Mouse (Mus musculus): ENCODE measurements at regions not wholly inside any gene's neighbourhood (a gene's known extent, or its start where the extent isn't known, plus 50 kb on each side); places are given as distances from the start of the nearest gene placed in this dataset.

DNA sequence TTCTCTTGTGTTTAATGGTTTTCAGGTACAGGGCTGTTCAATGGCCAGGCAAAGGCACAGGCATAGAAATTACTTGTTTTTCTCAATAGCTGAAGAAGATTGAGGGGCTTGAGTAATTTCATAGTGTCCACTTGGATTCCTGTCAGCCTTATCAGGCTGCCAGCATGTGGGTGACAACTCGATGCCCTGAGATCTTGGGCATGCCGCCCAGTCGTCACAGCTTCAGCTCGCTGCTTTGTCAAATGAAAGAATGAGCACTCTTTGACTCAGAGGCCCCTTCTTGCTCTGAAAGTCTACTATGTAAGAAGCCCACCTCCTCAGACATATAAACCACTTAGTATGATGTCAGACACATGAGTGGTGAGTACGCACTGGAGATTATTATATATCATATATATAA is 272.6 kb downstream of the Rwdd3 start:
- DNase-seq (ENCODE audit: low spot score in 2 of 2), result no peak

DNA sequence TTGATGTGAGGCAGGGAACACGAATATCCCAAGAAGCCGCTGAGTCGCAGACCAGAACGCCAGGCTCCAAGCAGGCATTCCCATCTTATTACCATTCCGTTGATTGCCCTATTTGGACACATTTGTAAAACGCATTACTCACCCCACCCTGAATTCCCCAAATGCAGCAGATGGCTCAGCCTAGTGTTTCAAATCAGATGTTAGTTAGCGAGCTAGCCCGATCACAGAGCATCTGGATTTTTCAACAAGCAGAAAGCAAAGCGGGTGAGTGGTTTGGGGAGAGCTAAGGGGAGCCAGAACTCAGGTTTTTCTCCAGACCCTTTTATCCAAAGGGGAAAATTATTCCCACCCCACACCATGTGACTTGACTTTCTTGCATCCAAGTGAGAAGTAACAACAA is 273.2 kb downstream of the Rwdd3 start:
- DNase-seq (ENCODE audit: low spot score in 2 of 2), result no peak

DNA sequence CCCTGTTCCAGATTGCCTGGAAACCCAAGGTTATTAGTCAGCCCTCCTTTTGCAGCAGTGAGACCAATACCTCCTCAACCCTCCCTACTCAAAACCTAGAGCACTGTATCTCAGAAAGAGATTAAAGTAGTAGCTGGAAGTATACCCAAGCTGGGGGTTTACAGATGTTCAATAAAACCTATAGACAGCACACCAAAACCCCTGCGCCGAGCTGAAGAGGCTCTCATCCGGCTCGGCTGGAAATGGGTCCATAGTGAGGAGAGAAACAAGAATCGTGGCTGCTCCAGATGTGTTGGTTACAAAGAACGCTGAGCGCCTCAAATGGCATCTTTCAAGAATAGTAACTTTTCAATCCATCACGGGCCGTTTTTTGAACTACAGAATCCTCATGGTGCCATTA is 273.7 kb downstream of the Rwdd3 start:
- DNase-seq (ENCODE audit: low spot score in 2 of 2), result no peak

DNA sequence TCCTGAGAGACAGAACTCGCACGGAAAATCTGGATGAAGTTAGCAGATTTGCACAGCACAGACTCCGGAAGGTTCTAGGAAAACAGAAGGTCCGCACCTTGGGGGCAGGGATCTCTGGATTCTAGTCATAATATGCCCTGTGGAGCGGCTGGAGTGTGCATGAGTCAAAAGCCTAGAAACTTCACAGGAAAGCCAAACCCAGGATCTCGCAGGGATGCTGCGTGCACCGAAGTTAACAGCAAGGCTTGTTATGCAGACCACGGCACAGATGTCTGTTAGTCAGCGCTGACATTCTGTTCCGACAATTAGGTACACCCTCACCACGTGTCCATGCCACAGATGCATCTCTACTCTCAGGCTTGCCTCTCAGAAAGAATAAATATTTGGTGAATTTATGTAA is 274.3 kb downstream of the Rwdd3 start:
- DNase-seq (ENCODE audit: low spot score in 2 of 2), result no peak

DNA sequence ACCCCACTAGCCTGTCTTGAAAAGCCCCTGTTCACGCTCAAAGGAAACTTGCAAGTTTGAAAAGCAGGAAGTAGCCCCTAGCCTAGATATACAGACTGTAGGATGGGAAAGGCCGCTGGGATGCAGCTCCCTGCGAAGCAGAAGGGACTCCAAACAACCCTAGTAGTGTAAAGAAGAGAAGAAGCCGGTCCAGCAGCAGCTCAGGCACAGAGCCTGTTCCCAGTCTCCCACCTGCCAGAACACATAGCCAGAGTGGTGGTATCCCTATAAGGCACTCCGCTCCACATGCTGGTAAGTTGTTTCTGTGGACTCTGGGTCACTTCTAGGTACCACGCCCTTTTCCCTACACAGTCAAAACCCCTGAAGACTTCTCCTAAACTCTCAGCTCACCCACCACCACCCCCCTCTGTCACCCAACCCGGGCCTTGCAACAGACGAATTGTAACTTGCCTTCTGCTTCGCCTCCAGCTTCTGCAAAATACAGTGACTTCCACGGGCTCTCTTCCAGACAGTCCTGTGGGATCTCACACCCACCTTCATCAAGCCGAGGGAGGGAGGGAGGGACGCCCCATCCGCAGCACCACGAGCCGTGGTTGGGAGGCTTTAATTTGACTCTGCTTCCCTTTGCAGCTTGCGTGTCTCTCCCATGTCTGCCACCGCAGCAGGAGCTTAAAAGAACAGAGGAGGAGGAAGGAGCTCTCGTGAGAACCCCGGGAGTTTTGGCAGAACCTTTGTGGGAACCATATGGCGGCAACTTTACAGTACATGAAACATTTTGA is 285.2 kb downstream of the Rwdd3 start:
- no peak for DNase-seq (ENCODE audit: low spot score in 2 of 2)

DNA sequence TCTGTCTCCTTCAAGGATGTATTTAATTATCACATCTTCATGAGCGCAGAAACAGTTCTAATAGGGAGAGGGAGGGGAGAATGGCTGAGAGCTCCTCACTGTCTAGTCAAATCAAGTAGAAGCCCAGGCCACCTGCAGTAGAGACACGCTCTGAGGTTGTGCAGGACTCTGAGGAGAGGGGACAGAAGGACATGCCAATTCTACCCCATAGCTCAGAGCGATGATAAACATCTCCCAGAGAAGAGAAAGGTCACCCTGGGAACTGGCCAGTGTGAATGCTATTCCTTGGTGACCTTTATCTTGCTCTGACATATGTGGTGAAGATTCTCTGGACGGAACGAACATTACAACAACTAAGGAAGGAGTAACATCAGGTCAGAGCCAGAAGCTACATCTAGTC is 286.1 kb downstream of the Rwdd3 start:
- no peak for DNase-seq (ENCODE audit: low spot score in 2 of 2)

DNA sequence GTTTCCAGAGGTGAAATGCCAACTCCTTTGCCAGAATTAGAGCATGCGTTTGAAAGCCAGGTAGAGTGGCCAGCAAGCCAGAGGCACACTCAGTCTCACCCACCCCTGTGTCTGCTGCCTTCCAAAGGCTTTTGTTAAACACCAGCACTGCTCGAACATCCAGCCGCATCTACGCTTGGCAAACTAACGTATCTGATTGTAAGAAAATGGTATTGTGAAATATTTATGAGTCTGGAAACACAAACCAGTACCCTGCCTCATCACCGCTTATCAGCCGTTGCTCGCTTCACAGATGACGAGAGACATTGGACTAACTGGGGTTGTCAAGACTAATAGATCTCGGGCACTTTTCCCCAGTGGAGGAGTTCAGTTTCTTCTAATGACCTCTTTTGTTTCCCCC is 287.3 kb downstream of the Rwdd3 start:
- no peak for DNase-seq (ENCODE audit: low spot score in 2 of 2)

DNA sequence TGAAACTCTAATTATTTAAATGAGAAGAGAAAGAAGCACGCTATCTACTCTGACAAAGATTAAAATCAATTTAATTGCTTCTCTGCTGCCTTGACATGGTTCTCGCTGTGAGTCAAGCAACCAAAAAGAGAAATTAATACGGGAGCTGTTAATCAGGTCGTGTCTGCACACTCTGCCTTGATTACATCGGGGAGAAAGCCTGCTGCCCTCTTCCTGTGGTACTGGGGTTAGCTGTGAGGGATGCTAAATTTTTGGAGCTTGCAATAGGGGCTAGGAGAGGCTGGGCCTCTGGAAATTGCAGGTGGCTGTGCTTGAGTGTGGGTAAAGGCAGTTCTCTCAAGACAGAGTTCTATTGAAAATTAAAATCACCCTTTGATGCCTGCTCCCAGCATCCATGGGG is 287.8 kb downstream of the Rwdd3 start:
- no peak for DNase-seq (ENCODE audit: low spot score in 2 of 2)

DNA sequence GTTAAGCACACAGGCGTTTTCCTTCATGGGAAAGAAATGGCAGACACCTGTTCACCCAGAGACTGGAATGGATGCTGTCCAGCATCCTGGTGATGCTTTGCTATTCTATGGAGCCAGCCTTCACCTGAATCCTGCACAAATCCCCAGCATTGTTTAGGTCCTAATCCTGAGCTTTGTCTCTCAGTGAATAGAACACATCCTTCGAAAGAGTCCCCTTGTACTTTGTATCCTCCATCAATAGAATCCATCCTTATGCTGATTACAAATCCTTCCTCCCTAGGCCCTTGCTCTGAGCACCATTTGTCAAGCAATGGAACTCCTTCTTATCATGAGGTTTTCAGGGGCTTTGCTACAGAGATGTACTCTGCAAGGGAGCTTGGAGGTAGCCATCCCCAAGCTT is 292.1 kb downstream of the Rwdd3 start:
- no peak for DNase-seq (ENCODE audit: low spot score in 2 of 2)

DNA sequence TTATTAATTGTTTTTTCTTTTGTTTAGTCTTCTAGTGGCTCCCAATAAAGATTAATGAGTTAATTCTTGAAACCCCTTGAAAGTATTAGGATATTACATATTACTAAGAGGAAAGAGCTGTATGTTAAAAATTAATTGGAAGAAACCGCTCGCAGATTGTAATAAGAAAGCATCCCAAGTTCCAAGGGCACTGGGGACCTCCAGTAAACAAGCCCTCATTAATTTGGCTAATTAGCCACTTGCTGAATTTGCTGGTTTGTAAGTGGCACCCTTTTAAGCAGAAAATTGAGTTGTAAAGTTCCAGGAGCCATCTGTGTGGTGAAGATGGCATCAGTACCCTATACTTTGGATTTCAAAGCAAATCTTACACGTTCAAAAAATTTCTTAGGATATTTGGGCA is 295.8 kb downstream of the Rwdd3 start:
- no peak for DNase-seq (ENCODE audit: low spot score in 2 of 2)

DNA sequence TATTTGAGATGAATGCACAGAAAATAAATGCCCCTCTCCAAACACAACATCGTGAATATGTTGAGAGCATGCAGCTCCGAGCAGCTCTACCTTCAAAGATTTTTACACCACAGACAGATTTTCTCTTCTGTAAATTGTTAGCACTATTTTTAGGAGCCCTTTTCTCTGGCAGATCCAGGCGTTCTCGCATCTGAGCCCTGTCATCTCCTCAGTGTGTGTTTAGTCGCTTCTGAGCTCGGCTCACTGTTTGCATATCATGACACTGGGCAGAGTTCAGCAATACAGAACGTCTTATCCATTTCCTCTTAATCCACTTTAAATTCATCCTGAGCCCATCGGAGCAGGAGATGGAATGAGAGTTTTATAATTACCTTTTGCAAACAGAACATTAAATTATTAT is 306.5 kb downstream of the Rwdd3 start:
- no peak for DNase-seq (ENCODE audit: low spot score in 2 of 2)

DNA sequence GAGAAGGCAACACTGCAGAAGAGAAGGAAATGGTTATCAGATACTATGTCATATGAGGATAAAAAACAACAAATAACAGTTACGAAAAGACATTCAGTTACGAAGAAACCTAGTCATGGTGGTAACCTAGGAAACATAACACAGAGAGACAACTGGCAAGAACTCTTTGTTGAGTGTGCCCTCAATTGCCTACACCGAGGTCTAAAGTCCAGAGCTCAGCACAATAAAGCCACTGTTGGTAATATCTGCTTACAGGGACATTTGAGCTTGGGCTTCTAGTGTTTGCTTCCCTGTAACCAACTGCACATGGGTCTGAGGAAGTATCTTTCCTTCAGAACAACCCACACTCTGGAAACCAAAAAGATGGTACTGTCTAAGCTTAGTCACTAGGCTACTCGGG is 309.9 kb downstream of the Rwdd3 start:
- DNase-seq (ENCODE audit: low spot score in 2 of 2), result no peak

DNA sequence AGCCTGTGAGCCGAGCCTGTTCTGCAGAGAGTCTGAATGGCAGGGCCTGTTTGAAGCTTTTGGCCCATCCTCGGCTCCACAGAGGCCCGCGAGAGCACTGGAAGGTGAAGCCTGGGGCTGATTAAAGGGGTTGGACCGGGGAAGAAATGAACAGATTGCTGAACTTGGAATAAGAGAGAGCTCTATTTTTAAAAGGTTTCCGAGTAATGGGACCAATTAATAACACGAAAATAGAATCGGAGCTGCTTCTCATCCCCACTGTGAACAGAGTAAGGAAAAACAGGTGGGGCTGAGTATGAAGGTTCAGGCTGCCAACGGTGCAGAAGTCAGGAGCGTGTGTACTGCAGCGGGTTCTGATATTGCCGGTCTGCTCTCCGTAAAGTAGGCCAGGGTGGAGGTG is 313.2 kb downstream of the Rwdd3 start:
- no peak for DNase-seq (ENCODE audit: low spot score in 2 of 2)

DNA sequence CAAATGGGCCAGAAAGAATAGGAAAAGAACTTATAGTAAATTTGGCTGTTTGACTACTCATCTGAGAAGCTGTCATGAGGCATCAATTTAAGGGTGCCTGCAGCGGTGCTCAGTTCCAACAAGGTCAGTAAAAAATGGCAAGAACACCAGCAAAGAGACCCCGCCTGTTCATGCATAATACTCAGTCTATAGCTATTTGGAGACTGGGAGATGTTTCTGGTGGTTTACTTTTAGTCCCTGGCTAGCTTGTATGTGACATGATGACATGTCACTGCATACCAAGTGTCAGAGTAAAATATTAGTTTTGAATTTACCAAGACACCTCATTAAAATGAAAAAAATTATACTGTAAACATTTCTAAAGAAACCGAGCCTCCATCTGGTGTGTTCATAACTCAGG is 317.2 kb downstream of the Rwdd3 start:
- DNase-seq (ENCODE audit: low spot score in 2 of 2), result no peak

DNA sequence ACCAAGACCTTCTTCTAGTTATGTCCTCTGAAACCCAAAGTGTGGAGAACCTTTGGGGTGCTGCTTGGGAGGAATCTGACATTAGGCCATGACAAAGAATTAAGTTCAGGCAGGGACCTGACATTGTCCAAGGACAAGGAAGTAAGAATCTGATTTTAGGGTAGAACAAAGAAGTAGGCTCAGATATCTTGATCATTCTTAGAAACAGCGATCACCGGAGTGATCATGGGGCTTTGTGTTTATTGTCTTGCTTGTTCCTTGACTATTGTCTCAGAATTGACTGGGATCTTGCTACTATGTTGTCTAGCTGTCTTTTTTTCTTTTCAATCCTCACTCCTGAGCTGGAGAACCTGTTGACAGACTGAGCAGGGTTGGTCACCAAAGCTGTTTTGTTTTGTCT is 327.9 kb downstream of the Rwdd3 start:
- DNase-seq (ENCODE audit: low spot score in 2 of 2), result no peak

DNA sequence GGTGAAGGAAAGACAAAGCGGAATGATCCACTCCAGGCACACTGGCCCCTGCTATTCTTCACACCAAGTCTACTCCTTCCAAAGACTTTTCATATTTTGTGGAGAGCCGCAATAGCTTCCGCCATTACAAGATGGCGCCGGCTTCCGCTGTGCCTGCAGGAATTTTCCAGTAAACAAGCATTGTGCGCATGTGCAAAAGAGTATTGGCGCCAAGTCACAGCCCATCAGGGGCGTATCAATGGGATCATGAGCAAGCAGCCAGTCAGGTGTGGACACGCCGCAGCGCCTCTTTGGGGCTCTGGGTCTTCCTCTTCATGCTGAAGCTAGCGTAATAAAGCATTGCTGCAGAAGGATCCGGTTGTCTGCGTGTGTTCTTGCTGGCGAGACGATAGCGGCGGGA is 348.0 kb downstream of the Rwdd3 start:
- no peak for DNase-seq (ENCODE audit: low spot score in 2 of 2)

DNA sequence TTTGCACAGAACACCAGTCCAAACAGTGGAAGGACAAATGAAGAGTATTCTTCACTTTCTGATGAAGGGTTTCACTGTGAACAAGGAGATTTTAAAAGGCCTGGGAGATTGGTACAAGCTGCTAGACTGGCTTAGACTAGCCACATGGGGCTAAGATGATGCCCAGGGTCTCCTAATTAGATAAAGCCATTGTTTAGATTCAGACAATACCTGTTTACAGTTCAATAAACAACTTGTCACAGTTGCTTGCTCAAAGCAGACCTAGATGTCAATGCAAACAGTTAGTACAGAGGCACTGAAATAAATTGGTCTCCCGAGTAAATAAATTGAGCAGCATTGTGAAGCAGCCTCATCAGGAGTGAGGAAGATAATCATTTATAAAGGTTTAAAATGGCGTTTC is 359.6 kb downstream of the Rwdd3 start:
- no peak for DNase-seq (ENCODE audit: low spot score in 2 of 2)

DNA sequence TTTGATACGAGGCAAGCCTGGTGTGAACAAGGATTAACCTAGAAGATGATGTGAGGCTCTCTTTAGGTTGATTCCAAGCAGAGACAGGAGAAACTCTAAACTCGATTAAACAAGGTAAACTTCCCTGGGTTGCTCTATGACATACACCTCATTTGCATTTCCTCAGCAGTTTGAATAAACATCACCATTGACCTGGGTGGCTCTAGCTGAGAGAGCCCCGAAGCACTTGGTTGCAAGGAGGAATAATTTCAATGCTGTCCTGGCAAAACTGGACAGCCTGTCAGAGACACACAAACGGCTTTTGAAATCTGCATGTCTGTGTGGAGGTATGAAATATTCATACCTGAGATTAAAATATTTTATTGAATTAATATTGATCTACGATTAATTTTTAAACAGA is 361.0 kb downstream of the Rwdd3 start:
- no peak for DNase-seq (ENCODE audit: low spot score in 2 of 2)

DNA sequence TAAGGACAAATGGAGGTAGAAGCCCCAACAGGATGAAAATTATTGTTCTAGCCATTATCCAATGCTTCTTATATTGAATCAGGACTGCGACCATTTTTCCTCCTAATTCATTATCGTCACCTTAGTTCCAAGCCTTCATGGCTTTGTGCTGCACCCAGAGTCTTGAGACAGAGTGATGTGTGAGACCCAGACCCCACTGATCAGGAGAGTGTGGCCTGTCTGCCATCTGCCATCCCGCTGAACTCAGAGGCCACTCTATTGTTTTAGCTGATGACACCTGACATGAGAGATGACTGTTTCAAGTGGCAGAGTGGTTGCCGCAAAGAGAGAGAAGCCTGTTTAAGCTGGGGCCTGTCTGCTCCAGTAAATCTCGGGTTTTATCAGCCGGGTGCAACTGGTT is 361.4 kb downstream of the Rwdd3 start:
- no peak for DNase-seq (ENCODE audit: low spot score in 2 of 2)

DNA sequence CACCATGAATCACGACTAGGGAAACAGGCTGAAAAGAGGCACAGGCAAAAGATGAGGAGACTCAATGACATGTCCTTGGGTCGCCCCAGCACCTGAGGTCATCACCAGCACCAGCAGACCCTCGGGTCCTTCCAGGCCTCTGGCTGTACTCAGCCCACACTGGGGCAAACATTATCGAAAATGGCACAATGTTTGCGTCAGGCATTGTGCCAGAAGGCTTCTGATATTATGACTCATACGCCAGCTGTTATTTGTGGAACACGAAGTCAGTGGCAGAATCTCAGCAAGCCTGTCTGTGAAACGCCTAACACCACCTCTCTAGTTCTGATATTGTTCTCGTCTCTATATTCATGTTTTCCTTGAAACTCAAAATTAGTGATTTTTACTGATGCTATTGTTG is 384.8 kb downstream of the Rwdd3 start:
- no peak for DNase-seq (ENCODE audit: low spot score in 2 of 2)

DNA sequence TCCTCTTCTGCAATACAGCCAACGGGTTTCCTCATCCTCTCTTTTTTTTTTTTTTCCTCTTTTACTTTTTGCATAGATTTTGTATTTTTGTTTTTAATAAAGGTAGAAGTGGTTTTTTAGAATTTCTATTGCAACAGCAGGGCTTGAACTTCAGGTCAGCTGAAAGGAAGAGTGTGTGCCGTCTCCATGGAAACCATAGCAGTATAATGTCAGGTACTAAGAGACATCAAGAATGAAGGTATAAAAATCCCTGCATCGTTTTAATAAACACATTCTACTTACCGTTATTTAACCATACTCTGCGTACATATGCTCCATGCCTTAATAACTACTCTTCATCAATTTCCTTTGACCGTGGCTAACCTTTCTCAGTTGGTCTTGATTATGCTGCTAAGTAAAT is 390.0 kb downstream of the Rwdd3 start:
- DNase-seq (ENCODE audit: low spot score in 2 of 2), result no peak

DNA sequence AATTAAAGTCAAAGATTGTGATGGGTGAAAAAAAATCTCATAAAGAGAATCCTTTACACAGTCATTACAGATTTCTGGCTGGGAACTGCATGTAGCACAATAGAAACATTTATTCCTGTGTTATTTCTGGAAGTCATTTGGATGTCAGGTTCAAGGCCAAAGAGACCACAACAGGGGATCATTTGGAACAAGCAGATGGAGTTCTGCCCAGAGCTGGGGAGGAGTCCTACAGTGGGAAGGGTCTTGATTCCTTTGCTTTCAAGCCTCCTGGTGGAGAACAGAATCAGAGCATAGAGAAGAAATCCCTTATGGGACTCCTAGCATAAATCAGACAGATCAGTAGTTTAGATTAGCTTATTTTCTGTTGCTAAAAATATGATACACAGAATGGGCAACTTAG is 392.4 kb downstream of the Rwdd3 start:
- DNase-seq (ENCODE audit: low spot score in 2 of 2), result peak in 1 of 2 experiments; percentile 18

DNA sequence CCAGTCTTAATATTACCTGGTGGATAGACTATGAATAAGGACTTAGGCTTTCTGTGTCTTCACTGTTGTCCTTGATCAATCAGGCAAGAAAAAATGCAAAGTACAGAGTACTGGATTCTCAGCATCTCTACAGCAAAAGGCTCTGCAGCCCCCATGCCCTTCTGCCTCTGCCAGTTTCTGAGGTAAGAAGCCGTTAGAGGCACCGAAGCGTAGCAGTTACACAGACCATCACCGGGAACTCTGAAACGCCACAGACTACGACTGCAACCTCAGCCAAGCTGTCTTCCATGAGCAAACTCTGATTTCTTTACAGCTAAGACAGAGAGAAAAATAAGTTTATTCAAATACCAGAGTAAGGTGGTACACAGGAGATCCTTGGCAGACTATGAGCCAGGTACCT is 396.5 kb downstream of the Rwdd3 start:
- no peak for DNase-seq (ENCODE audit: low spot score in 2 of 2)

DNA sequence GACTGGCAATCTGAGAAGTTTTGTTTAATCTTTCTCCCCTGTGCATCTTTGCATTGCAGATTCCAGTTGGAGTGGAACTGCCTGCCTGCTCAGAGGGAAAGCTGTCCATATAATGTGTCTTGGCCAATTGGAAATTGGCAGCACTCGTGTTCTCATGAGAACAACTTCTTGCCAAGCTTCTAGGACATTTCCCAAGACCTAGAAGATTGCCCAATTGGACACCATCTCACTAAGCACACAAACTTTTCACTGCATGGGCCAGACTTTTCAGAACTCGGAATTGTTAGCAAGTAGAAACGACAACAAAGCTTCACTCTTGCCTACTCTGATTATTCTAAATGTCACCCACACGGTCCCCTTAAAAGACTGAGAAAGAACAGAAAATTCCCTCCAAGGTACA is 409.8 kb downstream of the Rwdd3 start:
- no peak for DNase-seq (ENCODE audit: low spot score in 2 of 2)
